Mouse (Mus musculus): ENCODE results near the gene Vars. TPM values are rescaled to one million over a fixed set of nuclear protein-coding genes. Genes with fewer than 3 reads are reported as not detected.
"Not testable (repeated sequence)": the region's sequence is repeated elsewhere in the genome, so short reads cannot be mapped to it uniquely, and the experiment has no call there.

Vars gene
- polyA plus RNA-seq, 1 experiment from 2014 or later, result 63.1 TPM

DNA sequence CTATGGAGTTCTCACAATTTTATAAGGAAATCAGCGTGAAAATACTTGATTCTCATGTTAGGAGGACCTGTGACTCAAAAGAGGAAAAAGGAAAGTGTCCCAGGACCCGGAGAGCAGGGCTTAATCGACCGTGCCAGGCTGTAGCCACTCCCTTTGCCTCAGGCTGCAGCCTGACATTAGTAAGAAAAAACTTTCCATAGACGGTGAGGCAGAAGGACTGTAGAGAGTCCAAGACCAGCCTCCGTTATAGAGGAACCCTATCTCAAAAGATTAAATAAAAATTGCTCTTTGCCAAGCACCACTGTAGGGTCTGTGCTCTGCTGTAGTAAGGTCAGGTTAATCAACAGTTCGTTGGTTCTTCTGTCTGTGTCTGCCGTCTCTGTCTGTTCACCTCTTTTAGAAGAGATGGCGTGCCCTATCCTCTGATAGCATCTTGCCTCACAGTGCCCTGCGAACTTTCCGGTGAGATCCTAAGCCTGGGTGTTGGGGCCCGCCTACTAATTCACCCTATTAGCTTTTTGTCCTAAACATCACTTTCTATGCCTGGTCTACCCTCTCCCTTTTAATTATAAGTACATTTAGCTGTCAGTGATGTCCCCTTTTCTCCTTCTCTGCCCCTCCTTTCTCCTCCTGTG, 40.8 kb upstream of the Vars start:
- peaks cover 8% of the 10 kb centered on the region for H3K4me1 ChIP-seq
- H3K4me2 ChIP-seq, result peak overlapping the region; percentile 81
- 15% methylated on average over 12 of the region's 12 CpGs for WGBS
- 0 out of 2 replicates have a peak overlapping the region, but pooled peaks have one; percentile 66 for H3K27ac ChIP-seq
- no peaks in the 10 kb centered on the region for H3K9me3 ChIP-seq
- H3K9ac ChIP-seq, result no peak overlapping the region
- peak overlapping the region; percentile 41 for H3K4me3 ChIP-seq
- no peaks in the 10 kb centered on the region for H3K36me3 ChIP-seq (replicated peaks)
- peaks cover 28% of the 10 kb centered on the region for H3K27me3 ChIP-seq (replicated peaks)
- no peak for ATAC-seq (replicated peaks)

DNA sequence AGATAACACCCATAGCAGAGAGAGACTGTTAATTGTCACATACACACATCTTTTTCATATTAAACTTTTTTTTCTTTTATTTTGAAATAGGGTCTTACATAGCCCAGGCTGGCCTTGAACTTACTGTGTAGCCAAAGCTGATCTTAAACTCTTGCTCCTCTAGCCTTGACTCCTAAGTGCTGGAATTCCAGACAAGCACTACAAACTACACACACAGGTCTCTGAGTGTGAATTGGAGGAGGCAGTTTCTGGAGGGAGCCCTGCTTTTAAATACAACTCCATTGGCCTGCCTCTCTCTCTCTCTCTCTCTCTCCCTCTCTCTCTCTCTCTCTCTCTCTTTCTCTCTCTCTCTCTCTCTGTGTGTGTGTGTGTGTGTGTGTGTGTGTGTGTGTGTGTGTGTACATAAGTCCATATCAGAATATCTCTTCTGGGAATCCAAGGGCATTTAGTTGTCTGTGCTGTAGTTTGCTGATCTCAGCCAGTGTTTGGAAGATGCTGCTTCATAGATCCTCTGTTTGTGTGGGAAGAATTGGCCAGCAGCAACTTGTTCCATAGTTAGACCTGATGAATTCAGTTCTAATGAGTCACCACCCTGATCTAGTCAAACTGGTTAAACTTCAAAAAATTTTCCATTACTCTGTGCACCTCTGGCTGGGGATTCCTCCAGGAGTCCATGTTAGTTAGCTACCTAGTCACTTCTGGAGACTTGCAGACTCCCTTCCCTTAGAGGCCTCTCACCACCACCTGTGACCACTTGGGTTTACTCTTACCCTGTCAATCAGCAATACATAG, 39.9 kb upstream of the Vars start:
- H3K4me2 ChIP-seq, result no peak overlapping the region
- H3K4me3 ChIP-seq, result no peak overlapping the region
- H3K27ac ChIP-seq, result no peak overlapping the region
- H3K27me3 ChIP-seq (replicated peaks), result peaks cover 19% of the 10 kb centered on the region
- H3K4me1 ChIP-seq, result peaks cover 8% of the 10 kb centered on the region
- no peak for ATAC-seq (replicated peaks)
- no peaks in the 10 kb centered on the region for H3K9me3 ChIP-seq
- no peak overlapping the region for H3K9ac ChIP-seq
- H3K36me3 ChIP-seq (replicated peaks), result no peaks in the 10 kb centered on the region

DNA sequence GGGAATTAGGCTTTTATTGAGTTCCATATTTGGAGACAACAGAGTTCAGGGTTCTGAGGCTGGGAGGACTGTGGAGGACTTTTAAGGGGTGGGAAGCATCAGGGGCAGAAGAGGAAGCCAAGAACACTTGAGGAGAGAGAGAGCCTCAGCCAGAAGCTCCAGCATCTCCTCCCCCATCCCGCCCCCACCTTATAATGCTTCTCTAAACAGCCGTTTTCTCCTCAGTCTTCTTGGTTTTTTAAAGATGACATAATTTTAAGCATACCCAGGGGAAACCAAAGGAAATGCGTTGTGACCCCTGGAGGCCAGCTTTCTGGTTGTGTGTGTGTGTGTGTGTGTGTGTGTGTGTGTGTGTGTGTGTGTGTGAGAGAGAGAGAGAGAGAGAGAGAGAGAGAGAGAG, 38.7 kb upstream of the Vars start:
- no peaks in the 10 kb centered on the region for H3K9me3 ChIP-seq
- no peak overlapping the region for H3K4me3 ChIP-seq
- ATAC-seq (replicated peaks), result no peak
- H3K9ac ChIP-seq, result no peak overlapping the region
- no peak overlapping the region for H3K4me2 ChIP-seq
- 38% methylated on average over 3 of the region's 3 CpGs for WGBS
- 0 out of 2 replicates have a peak, but pooled peaks cover 14% of the 10 kb centered on the region for H3K27me3 ChIP-seq (replicated peaks)
- no peaks in the 10 kb centered on the region for H3K36me3 ChIP-seq (replicated peaks)
- peaks cover 8% of the 10 kb centered on the region for H3K4me1 ChIP-seq
- H3K27ac ChIP-seq, result no peak overlapping the region

DNA sequence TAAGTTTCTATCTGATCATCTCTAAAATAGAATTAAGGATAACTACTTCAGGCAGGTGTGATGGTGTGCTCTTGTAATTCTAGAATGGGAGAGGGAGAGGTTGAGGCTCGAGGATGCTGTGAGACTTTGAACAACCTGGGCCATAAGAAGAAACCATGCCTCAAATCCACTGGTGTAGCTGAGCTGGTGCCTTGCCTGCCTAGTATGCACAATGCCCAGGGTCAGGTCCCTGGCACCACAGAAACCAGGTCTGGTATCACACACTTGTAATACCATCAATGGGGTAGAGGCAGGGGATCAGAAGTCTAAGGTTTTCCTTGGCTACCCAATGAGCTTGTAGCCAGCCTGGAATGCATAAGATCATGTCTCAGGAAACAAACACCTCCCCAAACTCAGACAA, 37.9 kb upstream of the Vars start:
- no peak overlapping the region for H3K4me3 ChIP-seq
- no peak overlapping the region for H3K9ac ChIP-seq
- H3K27ac ChIP-seq, result no peak overlapping the region
- H3K36me3 ChIP-seq (replicated peaks), result no peaks in the 10 kb centered on the region
- no peak for ATAC-seq (replicated peaks)
- H3K9me3 ChIP-seq, result no peaks in the 10 kb centered on the region
- H3K27me3 ChIP-seq (replicated peaks), result peaks cover 21% of the 10 kb centered on the region
- H3K4me1 ChIP-seq, result peaks cover 8% of the 10 kb centered on the region
- 66% methylated on average over 1 of the region's 1 CpGs for WGBS
- no peak overlapping the region for H3K4me2 ChIP-seq

DNA sequence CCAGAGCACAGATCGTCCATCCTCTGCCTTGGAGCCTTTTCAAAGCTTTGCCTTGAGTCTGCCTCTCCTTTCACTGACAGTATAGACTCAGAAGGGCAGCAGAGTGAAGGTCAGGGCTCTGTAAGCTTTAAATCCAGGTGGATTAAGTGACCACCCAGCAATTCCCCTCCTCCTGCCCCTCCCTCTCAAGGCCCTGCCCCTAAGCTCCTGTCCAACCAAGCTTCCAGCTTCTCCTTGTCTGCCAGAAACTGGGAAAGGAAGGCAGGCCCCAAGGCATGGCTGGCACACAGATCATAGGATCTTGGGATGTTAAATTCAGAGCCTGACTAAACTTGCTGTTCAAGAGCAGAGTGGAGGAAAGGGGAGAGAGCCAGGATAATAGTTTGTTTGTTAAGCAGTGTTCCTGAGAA, 36.1 kb upstream of the Vars start:
- Histone ChIP-seq H3K9me3 (no peaks in the 10 kb centered on the region), H3K4me1 (peaks cover 4% of the 10 kb centered on the region), H3K27me3 (replicated peaks) (peaks cover 35% of the 10 kb centered on the region), H3K4me2 (no peak overlapping the region), H3K9ac (no peak overlapping the region), H3K4me3 (no peak overlapping the region), H3K27ac (no peak overlapping the region), H3K36me3 (replicated peaks) (no peaks in the 10 kb centered on the region)
- no peak for ATAC-seq (replicated peaks)
- WGBS, result 19% methylated on average over 1 of the region's 1 CpGs

DNA sequence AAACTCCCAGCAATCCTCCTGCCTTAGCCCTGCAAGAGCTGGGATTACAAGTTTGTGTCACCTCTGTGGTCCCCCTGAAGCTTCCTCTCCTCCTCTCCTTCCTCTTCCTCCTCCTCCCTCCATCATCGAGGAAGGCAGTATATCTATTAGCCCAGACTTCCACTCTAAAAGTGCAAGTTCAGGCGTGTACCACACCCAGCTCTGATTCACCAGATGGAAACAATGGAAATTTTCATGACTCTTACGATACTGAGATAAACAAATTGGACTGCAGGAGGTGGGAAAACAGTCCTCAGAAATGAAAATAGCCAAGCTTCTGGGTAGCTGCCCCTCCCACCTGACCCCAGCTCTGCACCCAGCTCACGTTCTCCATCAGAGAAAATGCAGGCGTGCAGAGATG, 35.2 kb upstream of the Vars start:
- H3K27me3 ChIP-seq (replicated peaks), result peaks cover 32% of the 10 kb centered on the region
- H3K9ac ChIP-seq, result no peak overlapping the region
- no peaks in the 10 kb centered on the region for H3K36me3 ChIP-seq (replicated peaks)
- no peak for ATAC-seq (replicated peaks)
- no peaks in the 10 kb centered on the region for H3K4me1 ChIP-seq
- WGBS, result 85% methylated on average over 5 of the region's 5 CpGs
- no peak overlapping the region for H3K4me2 ChIP-seq
- no peak overlapping the region for H3K4me3 ChIP-seq
- no peaks in the 10 kb centered on the region for H3K9me3 ChIP-seq
- no peak overlapping the region for H3K27ac ChIP-seq

DNA sequence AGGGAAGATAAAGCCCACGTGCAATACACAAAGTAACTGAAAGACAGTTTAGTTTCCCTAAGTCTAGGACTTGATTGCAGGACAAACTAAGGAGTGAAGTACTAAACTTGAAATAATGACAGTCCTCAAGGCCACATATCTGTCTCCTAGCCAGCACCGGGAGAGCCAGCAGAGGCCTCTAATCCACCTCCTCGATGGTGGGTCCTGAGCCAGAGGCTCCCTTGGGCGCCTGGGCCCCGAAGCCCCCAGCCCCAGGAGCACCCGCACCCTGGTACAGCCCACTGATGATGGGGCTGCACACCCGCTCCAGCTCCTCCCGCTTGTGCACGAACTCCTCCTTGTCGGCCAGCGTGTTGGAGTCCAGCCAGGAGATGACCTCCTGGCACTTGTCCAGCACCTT, 31.0 kb upstream of the Vars start, which contains the start of gene Gm20481:
Gm20481 (plus strand) TSS at position 91 of the 400 bp plus-strand sequence.
- 63% methylated on average over 8 of the region's 11 CpGs for WGBS
- not testable (repeated sequence) for H3K9ac ChIP-seq

DNA sequence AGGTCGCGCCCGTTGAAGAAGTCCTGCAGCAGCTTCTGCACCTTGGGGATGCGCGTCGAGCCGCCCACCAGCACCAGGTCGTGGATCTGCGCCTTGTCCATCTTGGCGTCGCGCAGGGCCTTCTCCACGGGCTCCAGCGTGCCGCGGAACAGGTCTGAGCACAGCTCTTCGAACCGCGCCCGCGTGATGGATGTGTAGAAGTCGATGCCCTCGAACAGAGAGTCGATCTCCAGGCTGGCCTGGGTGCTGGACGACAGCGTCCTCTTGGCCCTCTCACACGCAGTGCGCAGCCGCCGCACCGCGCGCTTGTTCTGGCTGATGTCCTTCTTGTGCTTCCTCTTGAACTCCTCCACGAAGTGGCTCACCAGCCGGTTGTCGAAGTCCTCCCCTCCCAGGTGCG, 29.9 kb upstream of the Vars start:
- not testable (repeated sequence) for ATAC-seq (replicated peaks); H3K9ac ChIP-seq; H3K4me1 ChIP-seq; H3K4me2 ChIP-seq; H3K27ac ChIP-seq; H3K4me3 ChIP-seq; H3K9me3 ChIP-seq; H3K36me3 ChIP-seq (replicated peaks)
- H3K27me3 ChIP-seq (replicated peaks), result peaks cover 27% of the 10 kb centered on the region
- 36% methylated on average over 21 of the region's 37 CpGs for WGBS

More for the DNA sequence above, 31.0 kb upstream of the Vars start, which contains the start of gene Gm20481:
- not testable (repeated sequence) for H3K36me3 ChIP-seq (replicated peaks); H3K4me3 ChIP-seq; H3K4me1 ChIP-seq; H3K4me2 ChIP-seq; H3K27ac ChIP-seq; H3K9me3 ChIP-seq; ATAC-seq (replicated peaks)
- peaks cover 27% of the 10 kb centered on the region for H3K27me3 ChIP-seq (replicated peaks)

DNA sequence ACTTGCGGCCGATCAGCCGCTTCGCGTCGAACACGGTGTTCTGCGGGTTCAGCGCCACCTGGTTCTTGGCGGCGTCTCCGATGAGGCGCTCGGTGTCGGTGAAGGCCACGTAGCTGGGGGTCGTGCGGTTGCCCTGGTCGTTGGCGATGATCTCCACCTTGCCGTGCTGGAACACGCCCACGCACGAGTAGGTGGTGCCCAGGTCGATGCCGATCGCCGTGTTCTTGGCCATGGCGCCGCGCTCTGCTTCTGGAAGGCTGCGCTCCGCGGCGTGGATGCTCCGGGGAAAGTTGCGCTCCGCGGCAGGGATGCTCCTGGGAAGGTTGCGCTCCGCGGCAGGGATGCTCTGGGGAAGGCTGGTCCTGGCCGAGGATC, 29.1 kb upstream of the Vars start:
- H3K36me3 ChIP-seq (replicated peaks); H3K27ac ChIP-seq; H3K4me1 ChIP-seq; H3K9ac ChIP-seq; H3K9me3 ChIP-seq: not testable (repeated sequence)
- Histone ChIP-seq H3K4me3 (peak overlapping the region; percentile 42), H3K4me2 (peak overlapping the region; percentile 60), H3K27me3 (replicated peaks) (peaks cover 27% of the 10 kb centered on the region)
- 0% methylated on average over 31 of the region's 43 CpGs for WGBS
- peak; percentile 68; the same call in 1 of the 2 replicates for ATAC-seq (replicated peaks)

DNA sequence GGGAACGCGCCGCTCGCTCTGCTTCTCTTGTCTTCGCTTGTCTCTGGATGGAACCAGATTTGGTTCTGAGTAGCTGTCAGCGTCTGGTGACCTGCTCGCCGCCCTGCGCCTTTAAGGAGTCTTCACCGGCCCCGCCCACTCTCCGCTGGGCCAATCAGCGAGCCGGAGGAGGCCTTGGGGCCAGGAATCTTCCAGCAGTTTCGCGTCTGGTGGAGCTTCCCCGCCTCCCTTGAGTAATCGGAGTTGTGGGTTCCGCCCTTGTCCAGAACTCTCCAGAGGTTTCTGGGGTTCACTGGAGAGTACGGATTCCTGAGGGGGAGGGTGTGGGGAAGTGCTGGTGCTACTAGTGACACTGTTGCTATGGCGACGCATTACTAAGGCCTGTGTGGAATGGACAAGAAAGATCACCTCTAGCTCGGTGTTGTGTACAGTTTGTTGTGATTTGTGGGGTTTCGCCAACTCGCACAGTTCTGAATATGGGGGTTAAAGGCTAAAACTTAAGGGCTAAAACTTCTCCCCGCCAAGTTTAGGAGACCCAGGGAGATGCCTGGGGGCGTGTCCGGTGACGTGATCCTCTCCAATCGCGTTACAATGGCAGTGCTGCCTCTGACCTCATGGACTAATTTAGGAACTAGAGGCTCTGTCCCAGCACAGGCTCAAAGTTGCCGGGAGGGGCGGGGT, 28.6 kb upstream of the Vars start, which contains the start of the genes Hspa1a and Hspa1l:
Hspa1a (minus strand) TSS at position 88 of the 681 bp plus-strand sequence.
Hspa1l (plus strand) TSS at position 635 of the 681 bp plus-strand sequence.
- Histone ChIP-seq H3K27me3 (replicated peaks) (peaks cover 26% of the 10 kb centered on the region), H3K4me2 (peak within 1 kb of the TSS; percentile 60), H3K4me3 (peak within 1 kb of the TSS; percentile 42)
- H3K36me3 ChIP-seq (replicated peaks); H3K27ac ChIP-seq; H3K9ac ChIP-seq; H3K4me1 ChIP-seq; H3K9me3 ChIP-seq: not testable (repeated sequence)
- ATAC-seq (replicated peaks), result peak; percentile 93
- under 1% methylated on average over 33 of the region's 33 CpGs for WGBS

DNA sequence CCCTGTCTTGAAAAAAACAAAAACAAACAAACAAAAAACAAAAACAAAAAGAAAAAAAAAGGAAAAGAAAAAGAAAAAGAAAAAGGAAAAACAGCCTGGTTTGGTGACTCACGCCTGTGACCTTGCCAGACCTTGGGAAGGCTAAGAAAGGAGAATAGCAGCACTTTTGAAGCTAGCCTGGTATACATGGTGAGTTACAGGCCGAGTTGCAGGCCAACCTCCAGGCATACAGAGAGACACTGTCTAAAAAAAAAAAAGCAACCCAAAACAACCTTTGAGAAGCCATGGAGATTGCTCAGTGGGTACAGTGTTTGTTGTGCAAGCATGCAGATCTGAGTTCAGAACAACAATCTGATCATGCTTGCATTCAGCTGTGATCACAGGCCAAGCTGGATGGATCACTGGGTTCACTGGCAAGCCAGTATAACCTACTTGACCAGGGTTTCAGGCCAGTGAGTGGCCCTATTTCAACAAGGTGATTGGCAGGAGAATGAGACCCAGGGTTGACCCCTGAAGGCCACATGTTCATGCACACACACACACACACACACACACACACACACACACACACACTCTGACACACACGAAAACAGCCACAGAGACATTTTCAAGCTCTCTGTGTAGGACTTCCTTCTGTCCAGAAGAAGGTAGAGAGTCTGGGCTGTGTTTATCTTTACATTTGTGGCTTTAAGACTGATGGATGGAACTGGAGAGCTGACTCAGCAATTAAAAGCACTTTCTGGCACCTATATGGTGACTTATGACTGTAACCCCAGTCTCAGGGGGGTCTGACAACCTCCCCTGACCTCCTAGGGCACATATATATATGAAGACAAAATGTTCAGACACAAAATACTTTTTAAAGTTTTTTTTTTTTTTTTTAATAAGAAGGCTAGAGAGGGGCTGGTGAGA, 24.9 kb upstream of the Vars start:
- H3K9me3 ChIP-seq, result no peaks in the 10 kb centered on the region

More for the DNA sequence above, 24.9 kb upstream of the Vars start:
- no peak for ATAC-seq (replicated peaks)
- Histone ChIP-seq H3K36me3 (replicated peaks) (no peaks in the 10 kb centered on the region), H3K4me1 (peaks cover 14% of the 10 kb centered on the region), H3K4me3 (no peak overlapping the region), H3K4me2 (no peak overlapping the region), H3K27me3 (replicated peaks) (no peaks in the 10 kb centered on the region), H3K27ac (no peak overlapping the region), H3K9ac (no peak overlapping the region)
- 84% methylated on average over 3 of the region's 3 CpGs for WGBS
